Mouse (Mus musculus): ENCODE data around the gene Nme7.

- TF ChIP-seq TAL1 (IDR thresholded peaks at IDR 0.05; ENCODE audit: low read length) (no peak), GATA1 (IDR thresholded peaks at IDR 0.05; ENCODE audit: low read length) (no peak)
Observed at GRCm38 (mm10) chr1:164474778-164475511, 171.0 kb downstream of the Nme7 start.
